Mouse (Mus musculus) adrenal gland (tissue): ENCODE measurements around the gene Rasgef1a.

Experiments used
- intact Hi-C: fragments of 180-260 bp; cut with DNase I; formaldehyde crosslinking; loops from one replicate; pipeline ENCODE4 v1.15.1; 2025
- long read RNA-seq, 2 experiments: library from polyadenylated mRNA; unstranded; transcript quantifications; one replicate each; pipeline ENCODE4 v2.0.0; 2020; ENCODE audit warnings: borderline replicate concordance in 1 of 2; ENCODE audit not compliant: insufficient replicate concordance in 1 of 2

The Rasgef1a gene
- long read RNA-seq, experiment 1, partial matches to known transcripts, result 0 of 1 reads
- long read RNA-seq, experiment 1, other reads (novel, unspliced or antisense), result 1 of 1 reads
- long read RNA-seq, experiment 2, partial matches to known transcripts, result 0 of 1 reads
- long read RNA-seq, experiment 2, other reads (novel, unspliced or antisense), result 0 of 1 reads

DNA sequence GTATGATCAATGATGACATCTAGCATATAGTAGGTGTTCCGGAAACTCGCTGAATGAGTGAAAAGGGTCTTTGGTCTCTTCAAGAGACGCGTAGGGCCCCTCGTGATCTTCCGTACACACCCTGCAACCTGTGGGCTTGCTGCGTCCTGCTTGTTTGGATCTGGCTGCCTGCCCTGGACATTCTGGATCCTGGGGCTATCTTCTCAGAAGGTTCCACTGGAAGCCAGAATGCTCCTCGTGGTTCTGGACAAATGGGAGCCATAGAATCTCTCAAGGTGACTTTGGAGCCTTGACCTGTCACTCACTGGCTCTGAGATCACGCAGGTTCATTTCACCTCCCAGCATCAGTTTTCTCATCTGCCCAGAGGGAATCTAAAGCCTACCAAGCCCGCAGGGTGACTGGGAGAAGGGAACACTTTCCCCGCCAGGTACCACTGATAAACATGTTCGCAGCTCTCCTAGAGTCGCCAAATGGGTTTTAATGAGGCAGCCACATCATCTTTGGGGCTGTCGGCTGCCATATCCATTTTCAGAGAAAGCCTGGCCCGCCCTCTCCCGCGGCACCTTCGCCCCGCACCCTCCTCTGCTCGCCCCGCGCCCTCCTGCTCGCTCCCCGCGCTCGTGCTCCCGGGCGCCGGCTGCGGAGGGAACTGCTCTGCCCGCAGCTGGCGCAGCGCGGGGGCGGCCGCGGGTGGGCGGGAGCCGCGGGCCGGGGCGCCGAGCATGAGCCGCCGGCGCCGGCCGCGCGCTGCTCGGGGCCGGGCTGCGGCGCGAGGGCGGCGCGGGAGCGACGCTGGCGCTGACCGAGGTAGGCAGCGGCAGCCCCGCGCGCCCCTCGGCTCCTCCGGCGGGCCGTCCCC lies at the start of gene Rasgef1a:
Gene Rasgef1a, plus strand, starts transcription at position 683 of the 860 bp plus-strand sequence.
- intact Hi-C loops, result no loop called here

DNA sequence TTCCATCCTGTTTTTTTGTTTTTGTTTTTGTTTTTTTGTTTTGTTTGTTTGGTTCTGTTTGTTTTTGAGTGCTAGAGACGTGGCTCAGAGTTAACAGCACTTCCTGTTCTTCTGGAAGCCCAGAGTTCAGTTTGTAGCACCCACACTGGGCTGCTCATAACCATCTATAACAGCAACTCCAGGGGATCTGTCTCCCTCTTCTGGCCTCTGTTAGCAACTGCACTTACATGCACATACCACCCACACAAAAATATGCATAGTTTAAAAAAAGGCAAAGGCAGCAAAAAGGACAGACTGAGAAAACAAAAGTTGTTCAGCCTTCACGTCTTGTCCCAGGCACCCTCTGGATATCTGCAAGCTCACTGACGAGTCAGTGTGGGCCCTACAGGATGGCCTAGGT lies 48.0 kb upstream of the Rasgef1a start:
- intact Hi-C loops, result no loop called here

DNA sequence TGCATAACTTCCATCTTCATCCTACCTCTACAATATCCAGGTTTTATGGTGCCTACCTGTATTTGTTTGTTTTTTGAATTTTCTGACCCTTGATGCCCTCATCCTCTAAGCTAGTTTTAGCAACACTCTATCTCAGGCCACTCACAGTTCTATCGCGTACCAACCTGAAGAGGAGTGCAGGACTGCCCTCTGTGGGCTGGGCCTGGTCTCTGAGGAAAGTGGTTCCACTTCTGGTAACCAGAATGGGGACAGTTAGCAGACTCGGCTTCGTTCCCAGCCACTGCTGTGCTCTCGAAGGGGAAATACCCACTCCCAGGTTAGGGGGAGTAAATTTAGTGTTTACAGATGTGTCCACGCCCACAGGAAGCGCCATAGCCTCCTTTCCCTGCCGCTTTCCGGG lies 44.5 kb upstream of the Rasgef1a start:
- intact Hi-C loops, result no loop called here

DNA sequence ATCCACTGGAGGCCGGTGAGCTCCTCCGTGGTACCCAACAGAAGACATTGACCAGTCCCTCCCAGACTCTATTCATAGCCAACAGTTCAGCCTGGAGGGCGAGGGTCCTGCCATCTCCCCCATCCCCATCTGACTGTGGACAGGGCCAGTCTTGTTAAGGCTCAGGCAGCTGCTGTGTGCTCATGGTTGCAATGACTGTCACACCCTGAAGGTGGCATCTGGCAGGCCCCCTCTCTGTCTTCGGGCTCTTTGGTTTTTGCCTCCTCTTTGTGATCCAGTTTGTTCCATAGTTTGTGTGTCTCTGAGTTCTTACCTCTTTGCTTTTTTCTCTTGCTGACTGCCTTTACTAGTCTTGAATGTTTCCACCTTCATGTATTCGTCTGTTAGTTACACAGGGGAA lies 24.1 kb upstream of the Rasgef1a start:
- intact Hi-C loops, result no loop called here

DNA sequence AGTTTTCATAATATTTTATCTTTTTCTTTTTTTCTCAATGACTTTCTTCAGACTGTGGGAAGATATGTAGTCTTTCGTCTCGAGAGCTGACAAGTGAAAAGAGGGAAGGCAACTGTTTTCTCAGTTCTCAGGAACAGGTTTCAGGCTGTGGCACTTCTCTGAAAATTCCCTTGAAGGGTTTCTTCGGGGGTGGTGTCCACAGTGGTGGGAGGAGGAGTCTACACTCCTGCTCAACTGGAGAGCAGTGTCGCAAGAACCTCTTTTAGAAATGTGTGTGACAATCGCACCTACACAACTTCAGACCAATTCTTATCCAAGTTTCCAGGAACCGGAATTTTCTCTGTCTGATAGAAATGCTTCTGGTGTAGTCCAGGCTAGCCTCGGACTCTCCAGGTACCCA lies 22.0 kb upstream of the Rasgef1a start:
- intact Hi-C loops, result no loop called here

DNA sequence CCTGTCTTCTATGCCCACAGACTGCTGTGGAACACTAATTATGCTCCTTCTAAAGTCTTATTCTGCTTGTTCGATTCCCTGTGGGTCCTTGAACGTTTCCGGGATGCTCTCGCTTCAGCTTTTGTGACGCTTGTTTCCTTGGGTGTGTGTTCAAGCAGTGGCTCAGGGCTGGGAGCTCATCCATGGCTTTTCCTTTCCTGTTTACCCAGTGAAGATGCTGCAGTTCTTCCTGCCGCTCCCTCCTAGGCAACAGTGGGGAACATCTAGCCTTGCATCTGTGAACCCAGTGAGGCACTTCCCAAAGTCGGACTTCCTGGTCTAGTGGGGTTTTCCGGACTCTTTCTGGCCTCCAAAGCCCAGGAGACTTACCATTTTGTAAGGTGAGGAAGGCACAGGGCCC lies 20.6 kb upstream of the Rasgef1a start:
- intact Hi-C loops, result no loop called here

DNA sequence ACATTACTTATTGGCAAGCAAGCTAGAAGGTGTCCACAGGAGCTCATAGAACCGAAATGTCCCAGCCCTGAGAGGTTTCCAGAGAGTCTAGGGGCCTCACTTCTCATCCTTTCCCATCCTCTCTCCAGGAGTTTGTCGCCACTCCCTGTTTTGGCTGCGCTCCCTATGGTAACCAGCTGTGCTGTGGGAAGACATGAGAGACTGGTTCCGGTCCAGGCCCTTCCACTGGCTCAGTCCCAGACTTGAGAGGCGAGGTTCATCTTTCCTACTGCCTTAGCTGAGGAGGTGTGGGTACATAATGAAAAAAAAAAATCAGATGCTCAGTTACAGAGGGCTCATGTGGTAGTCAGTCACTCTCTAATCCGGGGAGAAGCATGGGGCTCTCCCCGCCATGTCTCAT lies 19.9 kb upstream of the Rasgef1a start:
- intact Hi-C loops, result no loop called here

DNA sequence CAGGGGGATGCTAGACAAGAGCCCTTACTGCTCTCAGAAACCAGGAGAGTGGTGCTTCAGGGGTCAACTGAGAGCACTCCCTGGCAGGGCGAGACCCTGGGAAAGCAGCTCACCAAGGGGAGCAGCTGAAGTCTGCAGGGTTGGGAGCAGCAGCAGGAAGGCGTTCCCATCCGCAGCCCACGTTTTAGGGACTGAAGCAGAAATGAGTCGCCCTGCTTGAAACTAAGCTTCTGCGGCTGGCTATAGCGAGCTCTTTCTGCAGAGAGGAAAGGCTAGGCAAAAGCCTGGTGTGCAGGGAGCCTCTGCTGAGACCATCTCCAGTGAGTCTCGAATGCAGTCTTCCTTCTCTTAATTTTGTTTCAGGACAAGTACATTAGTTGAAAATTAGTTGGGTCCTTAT lies 19.3 kb upstream of the Rasgef1a start:
- intact Hi-C loops, result no loop called here

DNA sequence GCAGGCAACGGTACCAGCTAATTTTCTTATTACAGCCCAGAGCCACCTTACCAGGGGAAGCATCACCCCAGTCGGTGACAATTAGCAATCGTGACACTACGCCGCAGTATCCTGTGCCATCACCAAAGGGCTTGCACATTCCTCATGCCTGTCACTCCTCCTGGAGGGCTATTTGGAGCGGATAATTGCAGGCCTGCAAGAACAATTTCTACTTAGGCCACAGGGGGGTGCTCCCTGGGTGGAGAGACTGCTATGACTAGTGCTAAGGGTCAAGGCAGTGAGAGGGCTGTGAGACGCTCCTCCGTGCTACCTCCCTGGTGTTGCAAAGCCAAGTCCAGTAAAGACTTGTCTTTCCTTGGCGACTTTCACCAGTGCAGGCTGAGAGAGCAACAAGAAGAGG lies 16.1 kb upstream of the Rasgef1a start:
- intact Hi-C loops, result no loop called here

DNA sequence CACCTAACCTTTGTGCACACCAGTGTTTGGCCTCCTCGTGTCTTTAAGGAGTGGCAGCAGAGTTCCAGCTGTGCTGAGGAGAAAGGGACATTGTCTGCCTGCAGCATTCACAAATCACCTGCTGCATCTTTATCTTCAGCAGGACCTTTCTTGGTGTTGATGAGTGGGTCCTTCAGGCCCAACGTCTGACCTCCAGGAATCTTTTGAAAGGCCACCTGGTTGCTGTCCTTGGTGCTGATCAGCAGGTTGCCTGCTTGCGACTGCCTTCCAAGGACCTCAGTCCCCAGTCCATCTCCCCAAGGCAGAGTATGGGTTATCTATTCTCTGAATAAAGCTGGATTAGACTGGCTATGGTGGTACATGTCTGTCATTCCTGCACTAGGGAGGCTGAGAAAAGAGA lies 10.0 kb upstream of the Rasgef1a start:
- intact Hi-C loops, result loop anchor here (10.0 kb wide), 1 partner anchor 66 kb away; the partner anchor contains the start of gene Fxyd4

DNA sequence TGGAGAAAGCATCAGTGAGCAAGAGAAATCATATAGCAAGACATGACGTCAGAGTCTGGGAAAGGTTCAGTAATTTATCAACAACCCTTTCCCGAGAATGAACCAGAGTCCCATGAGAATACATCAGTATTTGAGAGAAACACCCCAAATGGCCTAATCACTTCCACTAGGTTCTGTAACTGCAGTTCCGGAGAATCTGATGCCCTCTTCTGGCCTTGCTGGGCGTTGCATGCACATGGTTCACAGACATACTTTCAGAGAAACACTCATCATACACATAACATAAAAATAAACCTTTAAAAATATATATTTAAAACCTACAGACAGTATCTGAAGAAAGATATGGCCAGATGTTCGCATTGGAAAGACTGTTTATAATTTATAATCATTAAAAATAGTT lies 3.9 kb upstream of the Rasgef1a start:
- intact Hi-C loops, result loop anchor here (10.0 kb wide), 1 partner anchor 73 kb away; the partner anchor contains the start of gene Fxyd4

DNA sequence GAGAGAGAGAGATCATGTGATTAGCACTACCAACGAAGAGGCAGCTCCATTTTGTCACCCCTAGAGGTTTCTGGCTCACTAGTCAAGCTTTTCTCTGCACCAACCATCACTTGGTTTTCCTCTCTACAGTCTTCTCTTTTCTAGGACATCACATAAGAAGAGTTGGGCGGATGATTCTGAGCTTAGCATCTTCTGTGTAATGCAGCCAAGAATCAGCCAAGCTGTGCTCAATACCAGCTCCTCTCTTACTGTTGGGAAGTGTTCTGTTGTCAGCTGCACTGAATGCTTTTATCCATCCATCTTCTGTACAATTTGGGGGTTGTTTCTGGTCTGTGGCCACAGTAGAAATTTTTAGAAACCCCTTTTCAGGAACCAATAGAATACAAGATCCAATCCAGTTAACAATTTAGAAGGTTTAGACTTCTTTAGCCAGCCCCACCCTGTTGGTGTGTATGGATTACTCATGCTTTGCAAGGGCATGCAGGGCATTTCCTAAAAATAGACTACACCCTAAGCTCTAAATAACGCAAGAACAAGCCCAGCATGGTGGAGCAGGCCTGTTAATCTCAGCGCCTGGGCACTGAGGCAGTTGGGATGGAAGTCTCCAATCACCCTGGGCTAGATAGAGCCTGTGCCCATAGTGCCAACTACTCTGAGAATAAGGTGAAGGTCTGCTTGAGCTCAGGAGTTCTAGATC lies 3.2 kb upstream of the Rasgef1a start:
- intact Hi-C loops, result loop anchor here (10.0 kb wide), 1 partner anchor 73 kb away; the partner anchor contains the start of gene Fxyd4

DNA sequence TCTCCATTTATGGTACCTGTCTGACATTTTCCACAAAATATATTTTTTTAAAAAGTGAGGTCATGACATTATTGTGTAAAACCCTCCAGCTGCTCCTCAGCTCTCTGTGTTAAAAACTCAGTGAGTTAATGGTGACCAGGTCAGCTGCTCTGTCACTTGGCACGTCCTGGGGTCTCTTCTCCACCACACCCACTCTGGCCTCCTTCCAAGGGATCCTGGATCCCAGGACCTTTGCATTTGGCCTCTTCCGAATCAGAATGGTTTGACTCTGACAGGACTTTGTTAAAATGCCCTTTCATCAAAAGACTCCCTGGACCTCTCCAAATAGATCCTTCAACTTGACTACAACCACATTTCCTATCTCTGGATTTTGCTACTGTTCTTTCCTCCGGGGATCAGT lies 982 bp upstream of the Rasgef1a start:
- intact Hi-C loops, result no loop called here

DNA sequence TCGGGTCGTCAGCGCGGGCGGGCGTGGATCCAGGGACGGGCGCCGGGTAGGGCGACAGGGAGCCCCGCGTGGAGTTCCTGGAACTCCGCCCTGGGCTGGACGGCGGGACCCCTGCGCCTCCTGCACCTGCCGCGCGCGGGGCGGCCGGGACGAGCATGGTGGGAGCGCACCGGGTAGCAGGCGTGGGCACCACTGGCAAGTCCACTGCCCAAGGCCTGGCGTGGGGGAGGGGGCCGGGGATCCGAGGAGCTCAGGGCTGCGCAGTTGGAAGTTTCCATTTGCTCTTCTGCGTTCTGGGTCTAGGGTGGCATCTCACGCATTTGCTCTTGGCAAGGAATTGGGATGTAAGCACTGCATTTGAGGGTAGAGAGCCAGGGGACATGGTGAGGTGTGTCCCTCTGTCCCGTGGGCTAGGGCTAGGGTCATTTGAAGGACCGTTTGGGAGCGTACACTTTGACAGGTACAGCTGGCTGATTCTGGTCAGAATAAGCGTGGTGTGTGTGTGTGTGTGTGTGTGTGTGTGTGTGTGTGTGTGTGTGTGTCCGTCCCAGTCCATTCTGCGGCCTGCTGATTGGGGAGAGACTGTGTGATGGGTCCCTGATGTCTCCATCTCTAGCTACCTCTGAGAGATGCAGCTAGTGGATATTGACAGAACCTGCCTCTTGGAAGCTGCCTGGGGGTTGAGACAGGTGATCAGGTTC lies 528 bp downstream of the Rasgef1a start:
- intact Hi-C loops, result no loop called here

DNA sequence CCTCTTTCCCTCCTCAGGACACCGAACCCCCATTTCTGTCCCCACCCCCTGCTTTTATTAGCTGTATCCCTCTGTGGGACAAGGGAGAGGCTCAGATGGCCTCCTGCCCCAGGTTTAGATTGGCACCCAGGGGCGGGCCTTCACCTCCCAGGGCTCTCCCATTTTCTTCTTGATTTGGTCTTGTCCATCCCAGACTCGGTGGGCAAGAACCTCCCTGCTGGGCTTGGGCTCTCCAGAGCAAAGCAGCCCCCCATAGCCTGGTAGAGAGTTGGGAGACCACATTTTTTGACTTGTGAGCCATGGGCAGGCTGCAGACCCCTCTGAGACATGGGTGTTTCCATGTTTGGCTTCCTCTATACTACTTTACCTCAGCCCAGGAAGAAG lies 1.1 kb downstream of the Rasgef1a start:
- intact Hi-C loops, result no loop called here

DNA sequence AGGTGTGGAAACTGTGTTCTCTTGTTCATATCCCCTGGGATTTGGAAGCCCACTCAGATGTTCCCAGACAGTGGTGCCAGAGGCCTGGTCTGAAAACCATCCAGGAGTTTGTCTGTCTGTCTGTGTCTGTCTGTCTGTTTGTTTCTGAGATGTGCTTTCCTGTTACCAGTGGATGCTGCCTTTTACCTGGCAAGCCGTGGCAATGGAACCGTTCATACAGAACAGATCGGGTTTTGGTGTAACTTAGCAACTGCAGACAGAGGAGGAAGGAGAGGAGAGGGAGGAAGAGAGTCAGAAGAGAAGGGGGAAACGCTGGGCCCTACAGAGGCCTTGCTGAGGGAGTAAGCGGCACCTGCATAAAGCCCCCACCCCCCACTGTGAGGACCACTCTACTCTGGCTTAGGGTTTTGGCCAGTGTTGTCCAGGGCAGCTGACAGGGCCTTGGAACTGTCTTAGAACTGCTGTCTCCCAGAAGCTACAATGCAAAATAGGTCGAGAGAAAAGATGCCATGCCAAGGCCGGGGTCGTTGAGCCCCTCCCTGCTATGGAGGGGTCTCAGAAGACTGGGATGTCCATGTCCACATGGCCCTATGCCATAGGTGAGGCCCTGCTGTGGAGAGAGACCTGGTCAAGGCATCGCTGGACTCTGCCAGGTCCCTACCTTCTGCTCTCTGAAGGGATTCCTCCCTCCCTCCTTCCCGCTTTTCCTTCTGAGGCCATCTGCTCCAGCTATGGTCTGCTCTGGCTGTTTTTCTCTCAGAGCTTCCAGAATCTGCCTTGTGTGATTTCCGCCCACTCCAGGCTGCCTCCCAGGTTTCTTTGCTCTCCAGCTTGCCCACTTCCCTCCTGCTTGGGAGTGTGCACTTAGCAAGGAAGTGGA lies 2.0 kb downstream of the Rasgef1a start:
- intact Hi-C loops, result no loop called here

DNA sequence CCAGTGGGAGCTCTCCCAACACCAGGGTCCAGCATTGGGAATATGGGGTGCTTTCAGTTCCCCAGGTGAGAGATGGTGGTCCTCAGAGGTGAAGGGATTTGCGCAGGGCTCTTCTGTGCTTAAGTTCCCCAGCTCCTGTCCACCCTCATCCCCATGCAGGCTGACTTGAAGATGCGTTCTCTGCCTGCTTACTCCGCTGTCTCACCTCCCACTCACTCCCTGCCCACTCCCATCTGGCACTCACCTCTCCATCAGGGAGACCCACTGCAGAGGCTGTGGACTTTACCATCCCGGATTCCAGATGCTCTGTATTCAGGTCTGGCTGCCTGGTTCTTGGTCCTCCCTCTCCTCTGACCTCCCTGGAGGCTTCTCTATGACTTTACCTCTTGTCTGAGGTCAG lies 3.6 kb downstream of the Rasgef1a start:
- intact Hi-C loops, result no loop called here

DNA sequence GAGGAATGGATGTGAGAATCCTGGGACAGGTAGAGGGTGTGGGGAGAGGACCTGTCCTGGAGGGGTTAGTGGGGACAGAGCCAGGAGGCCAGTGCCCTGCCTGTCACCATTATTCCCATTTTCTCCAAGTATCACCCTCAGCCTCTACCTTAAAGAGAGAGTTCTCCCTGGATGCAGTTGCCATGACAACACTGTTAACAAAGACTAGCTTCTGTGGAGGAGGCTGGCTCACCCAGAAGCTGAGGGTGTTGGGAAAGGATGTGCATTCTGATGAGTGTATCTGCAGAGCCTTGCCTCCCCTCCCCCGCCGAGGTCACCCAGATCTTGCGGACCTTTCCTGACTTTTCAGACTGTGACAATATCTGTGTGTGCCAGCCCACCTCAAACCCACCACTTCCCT lies 4.7 kb downstream of the Rasgef1a start:
- intact Hi-C loops, result no loop called here

DNA sequence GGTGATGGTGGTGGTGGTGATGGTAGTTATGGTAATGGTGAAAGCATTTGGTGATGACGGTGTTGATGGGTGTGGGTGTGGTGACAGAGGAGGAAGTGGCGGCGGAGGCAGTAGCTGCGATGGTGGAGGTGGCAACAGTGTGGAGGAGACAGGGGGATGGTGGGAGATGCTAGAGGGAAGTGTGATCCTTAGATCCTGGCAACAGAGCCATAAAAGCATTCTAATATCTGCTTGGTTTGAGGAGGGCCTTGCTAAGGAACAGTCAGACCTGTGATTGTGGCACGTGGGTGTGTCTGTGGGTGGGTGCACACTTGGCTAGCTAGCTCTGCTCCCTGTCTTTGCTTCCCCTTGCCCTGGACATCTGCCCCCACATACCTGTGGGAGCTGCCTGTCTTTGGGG lies 7.4 kb downstream of the Rasgef1a start:
- intact Hi-C loops, result no loop called here

DNA sequence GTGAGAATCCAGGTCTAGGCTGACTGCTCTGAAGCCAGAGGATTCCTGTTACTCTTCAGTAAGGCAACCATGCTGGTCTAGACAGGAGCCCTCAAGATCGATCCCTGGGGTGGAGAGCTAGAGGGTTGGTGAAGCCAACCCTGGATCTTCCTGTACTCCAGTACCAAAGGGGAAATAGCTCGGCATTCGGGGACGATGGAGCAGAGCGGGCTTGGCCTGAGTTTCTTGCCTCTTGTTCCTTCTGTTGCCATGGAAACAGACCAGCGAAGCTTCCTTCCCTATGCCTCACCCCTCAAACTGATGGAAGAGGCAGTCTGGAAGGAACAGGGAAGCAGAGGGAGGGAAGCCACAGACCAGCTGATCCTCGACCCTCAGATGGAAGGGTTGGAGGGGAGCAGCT lies 8.3 kb downstream of the Rasgef1a start:
- intact Hi-C loops, result no loop called here
